Mouse (Mus musculus): ENCODE measurements at regions not wholly inside any gene's neighbourhood (a gene's known extent, or its start where the extent isn't known, plus 50 kb on each side); places are given as distances from the start of the nearest gene placed in this dataset.

GRCm38 (mm10) chr15:69588084-69588483 lies 3087.4 kb upstream of the Lrrc6 start:
- no peak for TF ChIP-seq SIN3A (IDR thresholded peaks at IDR 0.05; ENCODE audit: low read length)
- no peak for TF ChIP-seq MXI1 (IDR thresholded peaks at IDR 0.05; ENCODE audit: low read depth, low read length)
- no peak for TF ChIP-seq ZNF384 (IDR thresholded peaks at IDR 0.05; ENCODE audit: low read depth, low read length)
- TF ChIP-seq PAX5 (IDR thresholded peaks at IDR 0.05; ENCODE audit: low read length) = no peak
- TF ChIP-seq HCFC1 (IDR thresholded peaks at IDR 0.05; ENCODE audit: low read depth, low read length) = no peak
- no peak for TF ChIP-seq IRF4 (IDR thresholded peaks at IDR 0.05; ENCODE audit: low read depth, low read length)
- no peak for TF ChIP-seq NELFE (IDR thresholded peaks at IDR 0.05; ENCODE audit: low read depth, low read length)
- TF ChIP-seq CTCF (conservative IDR thresholded peaks at IDR 0.05 in 1 of 2, IDR thresholded peaks at IDR 0.05 in 1 of 2; ENCODE audit: low read depth in 2 of 2, low read length in 2 of 2) = no peak
- TF ChIP-seq MEF2A (IDR thresholded peaks at IDR 0.05; ENCODE audit: borderline replicate concordance, low read depth, low read length) = no peak
- no peak for TF ChIP-seq EP300 (IDR thresholded peaks at IDR 0.05; ENCODE audit: low read length)
- no peak for TF ChIP-seq ZC3H11A (IDR thresholded peaks at IDR 0.05; ENCODE audit: low read depth, low read length)
